Mouse (Mus musculus): ENCODE results near the gene 6820408C15Rik.
"Not testable (repeated sequence)": the region's sequence is repeated elsewhere in the genome, so short reads cannot be mapped to it uniquely, and the experiment has no call there.

Gene 6820408C15Rik

GRCm38 (mm10) chr2:152410971-152411371 lies 4.4 kb upstream of the 6820408C15Rik start:
- no peak for DNase-seq (ENCODE audit: extremely low read depth, low read depth, low spot score)

DNA sequence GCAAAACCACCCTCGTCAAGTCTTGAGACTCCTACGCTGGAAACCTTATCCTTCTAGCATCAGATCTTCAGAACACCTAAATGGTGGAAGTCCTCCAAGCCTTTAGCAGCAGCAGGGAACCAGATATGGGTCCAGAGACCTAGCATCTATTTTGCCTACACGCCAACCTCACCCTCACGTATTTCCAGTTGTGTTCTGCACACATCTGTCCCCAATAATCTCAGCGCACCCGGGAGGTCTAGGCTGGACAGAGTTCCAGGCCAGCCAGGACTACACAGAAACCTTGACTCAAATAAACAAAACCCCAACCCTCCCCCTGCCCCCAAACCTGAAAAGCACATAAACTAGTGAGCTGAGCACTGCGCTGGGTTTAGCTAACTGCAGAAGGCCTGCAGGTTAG lies 3.9 kb upstream of the 6820408C15Rik start:
- DNase-seq (ENCODE audit: extremely low read depth, low read depth, low spot score), result no peak

DNA sequence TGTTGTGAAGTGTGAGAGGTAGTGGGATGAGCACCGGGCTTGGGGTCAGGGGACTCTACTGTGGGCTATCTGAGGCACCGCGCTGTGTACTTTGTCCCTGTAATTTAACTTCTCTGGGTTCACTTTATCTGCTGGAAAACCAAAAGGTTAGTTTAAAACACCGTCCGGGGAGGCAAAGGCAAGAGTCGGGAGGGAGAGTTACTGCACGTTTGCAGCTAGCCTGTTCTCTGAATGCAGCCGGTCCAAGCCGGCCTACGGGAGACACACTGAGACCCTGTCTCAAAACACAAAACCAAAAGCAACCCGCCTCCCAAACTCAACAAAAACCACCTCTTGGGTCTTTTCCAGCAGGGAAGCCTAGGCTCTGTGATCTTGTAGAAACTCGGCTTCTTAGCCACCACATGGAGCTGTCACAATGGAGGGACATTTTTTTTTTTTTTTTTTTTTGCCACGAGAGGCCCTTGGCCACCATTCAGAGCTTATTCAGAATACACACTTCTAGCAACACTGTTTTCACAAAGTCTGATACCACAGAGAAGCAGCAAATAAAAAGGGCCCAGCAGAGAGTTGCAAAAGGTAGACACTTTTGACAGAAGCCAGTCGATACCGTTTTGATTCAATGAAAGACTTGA lies 2.7 kb upstream of the 6820408C15Rik start:
- no peak for DNase-seq (ENCODE audit: extremely low read depth, low read depth, low spot score)

DNA sequence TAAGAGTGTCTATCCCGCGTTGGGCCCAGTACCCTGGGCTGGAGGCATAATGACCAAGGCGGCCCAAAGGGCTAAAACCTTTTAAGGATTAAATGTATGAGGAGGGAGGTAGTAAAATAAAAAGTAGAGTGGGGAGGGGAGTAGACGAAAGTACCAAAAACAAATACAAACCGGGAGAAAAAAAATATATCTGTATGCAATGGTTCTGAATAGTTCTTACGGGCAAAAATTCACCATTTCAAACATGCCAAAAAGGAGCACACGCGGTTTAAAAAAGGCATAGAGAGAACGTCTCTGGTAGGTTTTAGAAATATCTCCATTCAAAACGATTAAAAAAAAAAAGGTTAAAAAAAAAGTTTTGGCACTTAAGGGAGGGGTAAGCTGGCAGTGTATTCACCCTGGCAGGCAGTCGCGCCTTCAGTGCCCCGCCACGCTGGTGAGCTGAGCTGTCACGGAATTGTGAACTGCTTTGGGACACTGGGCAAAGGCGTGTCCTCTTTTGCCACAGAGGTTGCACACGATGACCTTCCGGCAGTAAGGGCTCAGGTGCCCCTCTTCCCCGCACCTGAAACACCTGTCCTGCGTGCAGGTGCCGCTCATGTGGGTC lies 2.1 kb upstream of the 6820408C15Rik start:
- DNase-seq (ENCODE audit: extremely low read depth, low read depth, low spot score), result no peak

DNA sequence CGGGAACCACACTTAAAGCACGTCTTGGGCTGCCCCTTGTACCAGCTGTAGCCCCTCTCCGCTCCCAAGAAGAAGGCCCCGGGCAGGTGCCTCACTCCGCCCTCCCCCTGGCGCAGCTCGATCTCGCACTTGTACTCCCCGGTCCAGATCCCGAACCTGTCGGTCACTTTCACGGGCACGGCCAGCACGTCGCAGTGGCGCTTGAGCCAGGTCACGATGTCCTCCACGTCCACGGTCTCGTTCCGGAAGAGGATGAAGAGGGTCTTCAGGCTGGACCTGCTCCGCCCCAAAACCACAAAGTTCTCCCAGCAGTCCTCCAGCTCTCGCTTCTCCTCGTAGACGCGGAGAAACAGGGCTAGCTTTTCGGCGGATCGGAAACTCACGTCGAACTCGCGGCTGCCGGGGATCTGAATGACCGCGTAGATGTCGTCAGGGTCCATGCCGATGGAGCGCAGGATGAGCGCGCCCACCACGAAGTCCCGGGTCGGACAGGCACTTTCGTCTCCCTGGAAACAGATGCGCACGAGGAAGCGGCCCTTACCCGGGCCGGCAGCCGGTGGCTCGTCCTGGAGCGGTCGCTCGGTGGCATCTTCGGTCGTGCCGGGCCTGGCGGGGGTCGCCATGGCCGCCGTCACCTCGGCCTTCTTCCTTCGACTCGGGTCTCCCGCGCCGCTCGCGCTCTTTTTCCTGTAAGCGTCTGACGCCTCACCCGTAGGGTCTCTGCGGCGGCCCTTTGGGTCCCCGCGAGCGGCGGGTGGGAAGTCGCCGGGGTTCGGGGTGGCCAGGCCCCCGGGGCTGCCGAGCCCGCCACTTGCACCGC lies 1.4 kb upstream of the 6820408C15Rik start:
- DNase-seq (ENCODE audit: extremely low read depth, low read depth, low spot score), result no peak

- no peak for DNase-seq (ENCODE audit: extremely low read depth, low read depth, low spot score)
These were observed 709 bp upstream of the 6820408C15Rik start, which contains the start of gene Zcchc3 for GRCm38 (mm10) chr2:152414591-152415165. Gene Zcchc3 (minus strand): TSS chr2:152415027.

DNA sequence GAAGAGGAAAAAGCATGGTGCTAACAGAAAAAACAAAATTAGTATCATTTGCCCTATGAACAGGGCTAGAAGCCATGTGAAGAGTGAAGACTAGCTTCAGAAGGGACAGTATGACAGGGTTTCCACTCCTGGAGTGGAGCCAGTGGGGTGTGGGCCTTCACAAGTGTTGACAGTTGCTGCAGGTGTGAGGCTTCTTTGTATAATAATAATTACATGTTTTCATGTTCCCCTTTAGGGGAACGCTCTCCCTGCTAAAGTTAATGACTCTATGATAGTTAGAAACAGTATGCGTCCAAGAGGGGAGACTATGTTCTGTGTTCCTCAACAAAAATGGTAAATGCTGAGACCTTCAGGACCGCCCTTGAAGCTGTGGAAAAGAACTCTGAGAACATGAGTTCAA lies 399 bp downstream of the 6820408C15Rik start:
- no peak for DNase-seq (ENCODE audit: extremely low read depth, low read depth, low spot score)

GRCm38 (mm10) chr2:152427493-152427892 lies 12.1 kb downstream of the 6820408C15Rik start:
- DNase-seq (ENCODE audit: extremely low read depth, low read depth, low spot score), result no peak

GRCm38 (mm10) chr2:152428481-152428880 lies 13.1 kb downstream of the 6820408C15Rik start:
- DNase-seq (ENCODE audit: extremely low read depth, low read depth, low spot score), result not testable (repeated sequence)

GRCm38 (mm10) chr2:152436405-152436901 lies 21.1 kb downstream of the 6820408C15Rik start:
- DNase-seq (ENCODE audit: extremely low read depth, low read depth, low spot score), result no peak

- no peak for DNase-seq (ENCODE audit: extremely low read depth, low read depth, low spot score)
These were observed 21.8 kb downstream of the 6820408C15Rik start for GRCm38 (mm10) chr2:152436983-152437860.

DNA sequence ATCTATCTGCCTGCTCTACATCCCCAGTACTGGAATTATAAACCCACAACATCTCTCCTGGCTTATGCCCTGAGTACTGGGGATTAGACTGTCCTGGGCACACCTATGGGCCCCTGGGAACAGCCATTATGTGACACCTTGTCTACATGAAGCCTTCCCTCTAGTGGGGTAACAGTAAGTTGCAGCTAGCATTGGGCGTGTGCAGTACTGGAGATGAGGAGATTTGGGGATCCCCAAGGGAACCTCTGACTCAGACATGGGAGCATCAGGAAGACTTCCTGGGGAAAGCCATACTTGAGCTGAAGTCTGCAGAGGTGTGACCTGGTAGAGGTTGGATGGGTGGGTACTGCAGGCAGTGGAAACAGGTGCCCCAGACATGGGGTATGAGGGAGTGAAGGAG lies 23.6 kb downstream of the 6820408C15Rik start:
- DNase-seq (ENCODE audit: extremely low read depth, low read depth, low spot score), result no peak

- DNase-seq (ENCODE audit: extremely low read depth, low read depth, low spot score), result no peak
These were observed 24.4 kb downstream of the 6820408C15Rik start for GRCm38 (mm10) chr2:152439833-152440232.

GRCm38 (mm10) chr2:152442322-152442721 lies 26.9 kb downstream of the 6820408C15Rik start:
- DNase-seq (ENCODE audit: extremely low read depth, low read depth, low spot score), result no peak

GRCm38 (mm10) chr2:152443281-152443680 lies 27.9 kb downstream of the 6820408C15Rik start:
- DNase-seq (ENCODE audit: extremely low read depth, low read depth, low spot score), result no peak

GRCm38 (mm10) chr2:152446642-152447041 lies 31.3 kb downstream of the 6820408C15Rik start:
- no peak for DNase-seq (ENCODE audit: extremely low read depth, low read depth, low spot score)

DNA sequence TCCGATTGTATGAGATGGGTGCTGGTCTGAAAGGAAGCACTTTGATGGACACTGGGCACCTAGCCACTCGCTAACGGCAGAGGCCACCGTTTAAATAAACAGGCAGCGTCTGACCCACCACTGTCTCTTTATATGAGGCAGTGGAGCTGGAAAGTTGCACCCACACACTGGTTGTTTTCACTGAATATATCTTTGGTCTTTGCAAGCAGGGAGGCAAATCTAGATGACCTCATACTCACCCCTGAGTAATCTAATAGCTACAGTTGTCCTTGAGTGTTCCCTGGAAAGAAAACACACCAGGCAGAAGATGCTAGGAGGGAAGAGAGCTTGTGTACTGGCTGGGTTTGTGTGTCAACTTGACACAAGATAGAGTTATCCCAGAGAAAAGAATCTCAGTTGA lies 32.1 kb downstream of the 6820408C15Rik start:
- DNase-seq (ENCODE audit: extremely low read depth, low read depth, low spot score), result no peak

DNA sequence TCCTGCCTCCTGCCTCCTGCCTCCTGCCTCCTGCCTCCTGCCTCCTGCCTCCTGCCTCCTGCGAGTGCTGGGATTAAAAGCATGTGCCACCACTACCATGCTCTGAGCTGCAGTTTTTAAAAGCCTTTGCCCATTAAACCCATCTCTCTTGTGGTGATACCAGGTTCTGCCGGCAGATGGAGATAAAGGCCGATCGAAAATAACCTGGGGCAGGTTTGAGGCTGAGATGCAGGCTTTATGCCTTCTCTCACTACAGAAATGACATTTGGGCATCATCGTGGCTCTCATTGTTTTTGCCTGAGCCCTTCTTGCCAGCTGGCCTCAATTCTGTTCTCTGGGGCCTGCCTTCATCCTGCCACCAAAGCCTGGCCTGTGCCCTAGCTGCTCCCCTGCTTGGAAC lies 34.9 kb downstream of the 6820408C15Rik start:
- no peak for DNase-seq (ENCODE audit: extremely low read depth, low read depth, low spot score)

- DNase-seq (ENCODE audit: extremely low read depth, low read depth, low spot score), result no peak
These were observed 36.9 kb downstream of the 6820408C15Rik start for GRCm38 (mm10) chr2:152452101-152452781.

DNA sequence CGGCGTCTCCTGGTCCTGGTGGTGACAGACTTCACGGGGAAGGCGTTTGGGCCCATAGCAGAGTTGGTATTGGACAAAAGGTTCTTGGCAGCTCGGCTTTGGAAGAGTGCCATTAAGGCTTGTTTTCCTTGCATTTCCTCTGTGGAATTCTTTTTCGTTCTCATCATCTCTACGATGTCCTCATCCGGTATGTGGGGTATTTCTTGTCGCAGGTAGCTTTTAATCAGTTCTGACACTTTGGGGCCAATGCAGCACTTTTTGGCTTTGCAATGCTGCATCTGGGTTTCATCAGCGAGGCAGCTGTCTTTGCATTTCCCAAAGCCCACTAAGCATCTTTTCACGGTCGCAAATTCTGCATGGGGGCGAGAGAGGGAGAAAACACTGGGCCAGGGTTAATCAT lies 43.9 kb downstream of the 6820408C15Rik start:
- no peak for DNase-seq (ENCODE audit: extremely low read depth, low read depth, low spot score)

Measured in fat pad, adult 2 months (tissue).